Mouse (Mus musculus): ENCODE data around the gene Atp6v0c. TPM values are rescaled to one million over a fixed set of nuclear protein-coding genes. Genes with fewer than 3 reads are reported as not detected.

Atp6v0c gene
- polyA plus RNA-seq, 1 experiment, result 377 TPM

- no peaks in the 10 kb centered on the region for H3K27me3 ChIP-seq (ENCODE audit: control insufficient read depth, insufficient read depth, insufficient read length)
- no peaks in the 10 kb centered on the region for H3K79me3 ChIP-seq (ENCODE audit: low read depth)
- H3ac ChIP-seq (ENCODE audit: control insufficient read depth, insufficient read length, low read depth), result no peak overlapping the region
- H3K79me2 ChIP-seq (ENCODE audit: control insufficient read depth, insufficient read depth), result no peaks in the 10 kb centered on the region
- H3K4me3 ChIP-seq (ENCODE audit: insufficient read depth, poor library complexity, severe bottlenecking), result no peak overlapping the region
- H3K36me3 ChIP-seq (ENCODE audit: control insufficient read depth, insufficient read depth), result no peaks in the 10 kb centered on the region
- TF ChIP-seq MYOG (IDR thresholded peaks at IDR 0.05; ENCODE audit: control insufficient read depth, extremely low read depth, insufficient read length) (no peak), CEBPB (IDR thresholded peaks at IDR 0.05; ENCODE audit: low read depth) (no peak), MYOD1 (IDR thresholded peaks at IDR 0.05; ENCODE audit: control insufficient read depth, insufficient read length, low read depth) (no peak), MAX (IDR thresholded peaks at IDR 0.05) (no peak), CTCF (IDR thresholded peaks at IDR 0.05; ENCODE audit: control insufficient read depth, insufficient read depth, insufficient read length) (no peak), USF1 (IDR thresholded peaks at IDR 0.05; ENCODE audit: low read depth) (no peak), FOSL1 (IDR thresholded peaks at IDR 0.05; ENCODE audit: insufficient read depth, low read length, poor library complexity, severe bottlenecking) (no peak)
Measured at GRCm38 (mm10) chr17:24201092-24201491, 31.6 kb upstream of the Atp6v0c start.

- TF ChIP-seq USF1 (IDR thresholded peaks at IDR 0.05; ENCODE audit: low read depth) (no peak), FOSL1 (IDR thresholded peaks at IDR 0.05; ENCODE audit: insufficient read depth, low read length, poor library complexity, severe bottlenecking) (no peak), MYOD1 (IDR thresholded peaks at IDR 0.05; ENCODE audit: control insufficient read depth, insufficient read length, low read depth) (no peak), MYOG (IDR thresholded peaks at IDR 0.05; ENCODE audit: control insufficient read depth, extremely low read depth, insufficient read length) (no peak), MAX (IDR thresholded peaks at IDR 0.05) (no peak)
- Histone ChIP-seq H3ac (ENCODE audit: control insufficient read depth, insufficient read length, low read depth) (no peak overlapping the region), H3K79me3 (ENCODE audit: low read depth) (no peaks in the 10 kb centered on the region), H3K4me3 (ENCODE audit: insufficient read depth, poor library complexity, severe bottlenecking) (no peak overlapping the region), H3K36me3 (ENCODE audit: control insufficient read depth, insufficient read depth) (no peaks in the 10 kb centered on the region), H3K79me2 (ENCODE audit: control insufficient read depth, insufficient read depth) (no peaks in the 10 kb centered on the region), H3K27me3 (ENCODE audit: control insufficient read depth, insufficient read depth, insufficient read length) (no peaks in the 10 kb centered on the region)
Measured at GRCm38 (mm10) chr17:24199741-24200140, 30.2 kb upstream of the Atp6v0c start.

GRCm38 (mm10) chr17:24199252-24199651, 29.8 kb upstream of the Atp6v0c start:
- no peaks in the 10 kb centered on the region for H3K27me3 ChIP-seq (ENCODE audit: control insufficient read depth, insufficient read depth, insufficient read length)
- H3K4me3 ChIP-seq (ENCODE audit: insufficient read depth, poor library complexity, severe bottlenecking), result no peak overlapping the region
- no peaks in the 10 kb centered on the region for H3K36me3 ChIP-seq (ENCODE audit: control insufficient read depth, insufficient read depth)
- no peak overlapping the region for H3ac ChIP-seq (ENCODE audit: control insufficient read depth, insufficient read length, low read depth)
- TF ChIP-seq MYOD1 (IDR thresholded peaks at IDR 0.05; ENCODE audit: control insufficient read depth, insufficient read length, low read depth) (no peak), FOSL1 (IDR thresholded peaks at IDR 0.05; ENCODE audit: insufficient read depth, low read length, poor library complexity, severe bottlenecking) (no peak), USF1 (IDR thresholded peaks at IDR 0.05; ENCODE audit: low read depth) (no peak), MYOG (IDR thresholded peaks at IDR 0.05; ENCODE audit: control insufficient read depth, extremely low read depth, insufficient read length) (no peak), CEBPB (IDR thresholded peaks at IDR 0.05; ENCODE audit: low read depth) (no peak), MAX (IDR thresholded peaks at IDR 0.05) (no peak), CTCF (IDR thresholded peaks at IDR 0.05; ENCODE audit: control insufficient read depth, insufficient read depth, insufficient read length) (no peak)
- H3K79me3 ChIP-seq (ENCODE audit: low read depth), result no peaks in the 10 kb centered on the region
- H3K79me2 ChIP-seq (ENCODE audit: control insufficient read depth, insufficient read depth), result no peaks in the 10 kb centered on the region

- no peak for TF ChIP-seq CEBPB (IDR thresholded peaks at IDR 0.05; ENCODE audit: low read depth)
- TF ChIP-seq MYOG (IDR thresholded peaks at IDR 0.05; ENCODE audit: control insufficient read depth, extremely low read depth, insufficient read length), result no peak
- TF ChIP-seq USF1 (IDR thresholded peaks at IDR 0.05; ENCODE audit: low read depth), result no peak
- no peak for TF ChIP-seq CTCF (IDR thresholded peaks at IDR 0.05; ENCODE audit: control insufficient read depth, insufficient read depth, insufficient read length)
- no peak for TF ChIP-seq FOSL1 (IDR thresholded peaks at IDR 0.05; ENCODE audit: insufficient read depth, low read length, poor library complexity, severe bottlenecking)
- no peak for TF ChIP-seq MYOD1 (IDR thresholded peaks at IDR 0.05; ENCODE audit: control insufficient read depth, insufficient read length, low read depth)
- no peak for TF ChIP-seq MAX (IDR thresholded peaks at IDR 0.05)
- no peak overlapping the region for H3K4me3 ChIP-seq (ENCODE audit: insufficient read depth, poor library complexity, severe bottlenecking)
- H3K27me3 ChIP-seq (ENCODE audit: control insufficient read depth, insufficient read depth, insufficient read length), result no peaks in the 10 kb centered on the region
- H3ac ChIP-seq (ENCODE audit: control insufficient read depth, insufficient read length, low read depth), result no peak overlapping the region
- no peaks in the 10 kb centered on the region for H3K36me3 ChIP-seq (ENCODE audit: control insufficient read depth, insufficient read depth)
- no peaks in the 10 kb centered on the region for H3K79me2 ChIP-seq (ENCODE audit: control insufficient read depth, insufficient read depth)
- H3K79me3 ChIP-seq (ENCODE audit: low read depth), result no peaks in the 10 kb centered on the region
Measured at GRCm38 (mm10) chr17:24197032-24197824, 27.7 kb upstream of the Atp6v0c start.

GRCm38 (mm10) chr17:24195349-24195748, 25.8 kb upstream of the Atp6v0c start:
- no peak for TF ChIP-seq CTCF (IDR thresholded peaks at IDR 0.05; ENCODE audit: control insufficient read depth, insufficient read depth, insufficient read length)
- TF ChIP-seq MAX (IDR thresholded peaks at IDR 0.05), result no peak
- no peak for TF ChIP-seq MYOG (IDR thresholded peaks at IDR 0.05; ENCODE audit: control insufficient read depth, extremely low read depth, insufficient read length)
- no peak for TF ChIP-seq CEBPB (IDR thresholded peaks at IDR 0.05; ENCODE audit: low read depth)
- TF ChIP-seq FOSL1 (IDR thresholded peaks at IDR 0.05; ENCODE audit: insufficient read depth, low read length, poor library complexity, severe bottlenecking), result no peak
- TF ChIP-seq MYOD1 (IDR thresholded peaks at IDR 0.05; ENCODE audit: control insufficient read depth, insufficient read length, low read depth), result no peak
- TF ChIP-seq USF1 (IDR thresholded peaks at IDR 0.05; ENCODE audit: low read depth), result no peak
- Histone ChIP-seq H3K36me3 (ENCODE audit: control insufficient read depth, insufficient read depth) (no peaks in the 10 kb centered on the region), H3K27me3 (ENCODE audit: control insufficient read depth, insufficient read depth, insufficient read length) (no peaks in the 10 kb centered on the region), H3K79me2 (ENCODE audit: control insufficient read depth, insufficient read depth) (no peaks in the 10 kb centered on the region), H3ac (ENCODE audit: control insufficient read depth, insufficient read length, low read depth) (no peak overlapping the region), H3K79me3 (ENCODE audit: low read depth) (no peaks in the 10 kb centered on the region), H3K4me3 (ENCODE audit: insufficient read depth, poor library complexity, severe bottlenecking) (no peak overlapping the region)
